Mouse (Mus musculus): Measurements from ENCODE around the gene Osgin1. TPM values are rescaled to one million over a fixed set of nuclear protein-coding genes. Genes with fewer than 3 reads are reported as not detected.

Gene Osgin1
- polyA plus RNA-seq, 1 experiment from 2014 or later, result 20.4 TPM

DNA sequence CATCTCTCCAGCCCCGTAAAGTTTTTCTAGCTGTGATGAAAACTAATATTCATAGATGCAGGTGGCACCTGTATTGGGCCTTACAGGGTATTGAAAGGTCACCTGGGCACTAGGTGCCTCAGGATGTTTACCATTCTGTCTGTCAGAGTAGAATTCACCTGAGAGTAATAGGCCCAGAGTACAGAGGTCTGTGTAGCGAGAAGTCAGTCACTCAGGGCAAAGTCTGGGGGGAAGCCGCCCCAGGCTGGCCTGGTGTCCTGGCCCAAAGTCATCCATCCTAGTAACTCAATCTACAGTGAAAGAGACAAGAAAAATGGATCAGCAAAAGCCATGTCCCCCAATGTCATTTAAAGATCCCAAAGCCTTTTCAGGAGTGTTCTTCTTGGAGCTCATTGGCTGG, 33.0 kb upstream of the Osgin1 start:
- H3K27me3 ChIP-seq, result no peaks in the 10 kb centered on the region
- in situ Hi-C loops (cut with MboI; ENCODE audit: low pct_unique_long_range_greater_than_20kb), result no loop called here
- ChIA-PET POLR2A (no interaction called here), CTCF (no interaction called here)
- DNase-seq (ENCODE audit: low read depth, low spot score) (no peak), ATAC-seq (no peak)
- no peak for TF ChIP-seq CTCF (IDR thresholded peaks at IDR 0.05)

DNA sequence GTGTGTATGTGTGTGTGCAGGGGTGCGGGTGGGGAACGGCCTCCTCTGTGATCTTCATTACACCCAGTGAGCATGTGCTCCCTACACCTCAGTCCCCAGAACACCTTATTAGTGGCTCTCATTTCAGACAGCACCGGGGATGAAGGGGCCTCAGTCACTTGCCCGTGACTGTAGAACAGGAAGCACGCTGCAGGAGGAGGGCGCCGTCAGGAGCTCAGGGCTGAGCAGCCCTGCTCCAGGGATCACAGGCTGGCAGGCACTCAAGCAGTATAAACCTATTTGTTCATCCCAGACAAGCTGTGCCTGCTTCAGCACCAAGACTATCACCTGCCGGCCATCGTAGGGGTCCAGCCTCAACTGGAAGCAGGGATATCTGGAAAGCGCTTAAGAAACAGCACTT, 30.0 kb upstream of the Osgin1 start:
- in situ Hi-C loops (cut with MboI; ENCODE audit: low pct_unique_long_range_greater_than_20kb), result no loop called here

DNA sequence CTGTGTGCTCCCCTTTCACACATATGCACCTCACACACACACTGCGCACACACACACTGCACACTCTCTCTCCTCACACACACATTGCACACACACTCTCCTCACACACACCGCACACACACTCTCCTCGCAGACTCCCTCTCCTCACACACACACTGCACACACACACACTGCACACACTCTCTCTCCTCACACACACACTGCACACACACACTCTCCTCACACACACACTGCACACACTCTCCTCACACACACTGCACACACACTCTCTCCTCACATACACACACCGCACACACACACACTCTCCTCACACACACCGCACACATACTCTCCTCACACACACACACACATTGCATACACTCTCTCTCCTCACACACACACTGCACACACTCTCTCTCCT, 29.3 kb upstream of the Osgin1 start:
- no peak for TF ChIP-seq CTCF (IDR thresholded peaks at IDR 0.05)
- ChIA-PET CTCF (no interaction called here), POLR2A (no interaction called here)
- ATAC-seq, result no peak
- in situ Hi-C loops (cut with MboI; ENCODE audit: low pct_unique_long_range_greater_than_20kb), result no loop called here
- no peaks in the 10 kb centered on the region for H3K27me3 ChIP-seq
- no peak for DNase-seq (ENCODE audit: low read depth, low spot score)

More for the DNA sequence above, 30.0 kb upstream of the Osgin1 start:
- no peak for ATAC-seq
- no peak for TF ChIP-seq CTCF (IDR thresholded peaks at IDR 0.05)
- H3K27me3 ChIP-seq, result no peaks in the 10 kb centered on the region
- CTCF ChIA-PET, result interaction anchor here (1.9 kb wide), 1 partner anchor 8 kb away, joined by 5 read pairs; no protein-coding TSS in a partner anchor
- DNase-seq (ENCODE audit: low read depth, low spot score), result no peak
- POLR2A ChIA-PET, result interaction anchor here (0.6 kb wide), 1 partner anchor 83 kb away, joined by 3 read pairs; no protein-coding TSS in a partner anchor

DNA sequence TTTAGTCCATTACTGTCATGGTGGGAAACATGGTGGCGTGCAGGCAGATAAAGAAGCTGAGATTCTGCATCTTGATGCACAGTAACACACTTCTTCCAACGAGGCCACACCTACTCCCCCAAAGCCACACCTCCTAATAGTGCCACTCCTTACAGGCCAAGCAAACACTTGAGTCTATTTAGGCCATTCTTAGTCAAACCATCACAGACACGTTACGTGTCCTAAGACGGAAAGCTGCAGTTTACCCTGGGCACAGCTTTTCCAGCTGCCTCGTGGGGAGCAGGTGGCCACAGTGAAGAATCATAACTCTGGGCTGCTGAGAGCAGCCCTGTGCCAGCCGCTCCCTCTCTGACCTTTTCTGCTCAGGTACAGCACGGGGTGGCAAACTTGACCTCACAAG, 25.6 kb upstream of the Osgin1 start:
- no peaks in the 10 kb centered on the region for H3K27me3 ChIP-seq
- ATAC-seq (no peak), DNase-seq (ENCODE audit: low read depth, low spot score) (no peak)
- POLR2A ChIA-PET, result interaction anchor here (1.5 kb wide), 1 partner anchor 13 kb away, joined by 3 read pairs; the partner anchor contains the start of gene Mlycd
- in situ Hi-C loops (cut with MboI; ENCODE audit: low pct_unique_long_range_greater_than_20kb), result no loop called here
- no peak for TF ChIP-seq CTCF (IDR thresholded peaks at IDR 0.05)
- CTCF ChIA-PET, result interaction anchor here (1.6 kb wide), 1 partner anchor 12 kb away, joined by 3 read pairs; no protein-coding TSS in a partner anchor

DNA sequence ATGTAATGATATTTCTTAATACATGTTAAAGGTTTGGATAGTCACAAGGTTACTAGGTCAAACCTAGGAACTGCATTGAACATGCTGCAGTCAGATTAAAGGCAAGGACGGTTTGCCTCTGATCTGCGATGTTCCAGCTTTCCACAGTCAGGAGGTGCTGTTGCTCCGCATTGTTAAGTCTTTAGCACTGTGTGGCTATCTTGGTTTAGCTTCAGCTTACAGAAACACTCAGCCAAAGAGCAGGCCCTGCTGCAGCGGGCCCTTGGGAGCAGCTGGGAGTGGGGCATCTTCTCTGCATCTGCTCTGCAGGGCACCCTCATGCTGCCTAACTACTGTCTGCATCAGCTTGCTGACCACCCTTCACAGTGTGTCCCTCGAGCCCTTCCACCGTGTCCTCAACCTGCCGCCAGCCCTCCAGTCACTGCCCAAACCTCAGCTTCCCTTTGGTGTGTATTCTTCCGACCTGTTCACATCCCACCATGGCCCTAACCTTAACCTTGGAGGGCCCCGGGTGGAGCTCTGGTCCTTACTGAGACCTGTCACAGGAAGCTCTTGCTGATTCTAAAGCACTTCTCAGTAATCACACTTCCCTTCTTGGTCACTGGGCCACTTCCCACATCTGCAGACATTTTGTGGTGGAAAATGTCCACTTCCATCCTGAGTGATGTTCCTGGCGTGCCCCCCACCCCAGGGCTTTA, 21.7 kb upstream of the Osgin1 start:
- ATAC-seq, result no peak
- no peak for TF ChIP-seq CTCF (IDR thresholded peaks at IDR 0.05)
- DNase-seq (ENCODE audit: low read depth, low spot score), result no peak
- in situ Hi-C loops (cut with MboI; ENCODE audit: low pct_unique_long_range_greater_than_20kb), result loop anchor here (5.0 to 10.0 kb wide), 3 partner anchors 35 to 193 kb away; partner anchors contain the start of genes Necab2 and Taf1c
- no peaks in the 10 kb centered on the region for H3K27me3 ChIP-seq
- CTCF ChIA-PET, result interaction anchor here (0.8 to 5.9 kb wide), 19 partner anchors 9 to 264 kb away, joined by 3 to 78 read pairs (median 5); partner anchors contain the start of genes Mlycd and Taf1c
- POLR2A ChIA-PET, result interaction anchor here (0.8 to 1.7 kb wide), 6 partner anchors 11 to 94 kb away, joined by 3 to 6 read pairs (median 3); partner anchors contain the start of gene Osgin1

DNA sequence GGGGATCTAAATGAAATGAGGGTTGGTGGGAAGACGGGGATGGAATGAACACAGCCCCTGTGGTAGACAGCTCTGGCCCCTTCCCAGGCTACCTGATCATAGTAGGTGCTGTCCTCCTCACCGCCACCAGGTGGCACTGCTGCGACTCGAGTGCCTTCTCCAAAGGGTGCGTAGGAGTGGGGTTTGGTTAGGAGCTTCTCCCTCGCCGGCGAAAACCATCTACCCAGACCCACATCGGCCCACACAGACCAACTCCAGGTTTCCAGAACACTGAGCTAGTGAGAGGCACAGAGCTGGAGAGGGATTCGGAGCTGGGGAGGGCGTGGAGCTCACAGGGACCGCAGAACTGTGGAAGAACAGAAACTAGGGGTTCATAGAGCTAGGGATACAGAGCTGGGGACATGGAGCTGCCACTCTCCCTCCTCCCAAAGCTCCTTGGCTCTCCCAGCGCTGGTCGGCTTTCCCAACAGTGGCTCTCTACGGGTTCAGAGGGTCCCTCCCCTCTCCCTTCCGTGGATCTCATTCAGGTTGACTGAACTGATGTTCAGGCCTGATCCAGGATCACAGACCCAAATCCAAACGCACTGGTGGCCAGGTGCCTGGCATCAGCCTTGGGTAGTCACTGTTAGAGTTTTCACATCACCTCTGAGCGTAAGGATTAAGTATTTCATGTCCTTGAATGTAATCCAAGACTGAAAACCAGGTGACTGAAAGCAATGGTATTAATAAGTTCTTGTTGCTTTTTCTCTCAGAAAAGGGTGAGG, 21.0 kb upstream of the Osgin1 start:
- ChIA-PET POLR2A (interaction anchor here (0.8 to 1.7 kb wide), 6 partner anchors 11 to 93 kb away, joined by 3 to 6 read pairs (median 3); partner anchors contain the start of gene Osgin1), CTCF (interaction anchor here (0.8 to 5.9 kb wide), 21 partner anchors 13 to 263 kb away, joined by 3 to 78 read pairs (median 4); partner anchors contain the start of genes Mlycd and Taf1c)
- no peaks in the 10 kb centered on the region for H3K27me3 ChIP-seq
- no peak for TF ChIP-seq CTCF (IDR thresholded peaks at IDR 0.05)
- in situ Hi-C loops (cut with MboI; ENCODE audit: low pct_unique_long_range_greater_than_20kb), result loop anchor here (5.0 to 10.0 kb wide), 3 partner anchors 34 to 192 kb away; partner anchors contain the start of genes Necab2 and Taf1c
- peak; percentile 32 for ATAC-seq
- no peak for DNase-seq (ENCODE audit: low read depth, low spot score)

DNA sequence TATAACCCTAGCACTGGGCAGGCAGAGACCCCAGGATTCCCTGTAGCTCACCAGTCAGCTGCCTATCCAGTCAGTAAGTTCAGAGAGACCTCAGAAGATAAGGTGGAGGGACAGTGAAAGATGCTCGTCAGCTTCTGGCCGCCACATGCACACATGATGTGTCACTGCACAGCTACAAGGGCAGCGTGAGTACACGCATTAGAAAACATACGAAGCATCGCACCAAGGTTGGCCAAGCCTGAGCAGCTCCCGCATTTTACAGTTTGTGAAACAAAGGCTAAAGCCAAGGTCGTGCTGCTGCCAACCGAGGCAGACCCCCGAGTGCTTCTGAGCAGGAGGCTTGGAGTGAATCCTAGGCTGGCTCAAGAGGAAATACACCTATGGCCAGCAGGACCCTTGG, 20.3 kb upstream of the Osgin1 start:
- in situ Hi-C loops (cut with MboI; ENCODE audit: low pct_unique_long_range_greater_than_20kb), result loop anchor here (5.0 to 10.0 kb wide), 3 partner anchors 34 to 191 kb away; partner anchors contain the start of genes Necab2 and Taf1c
- CTCF ChIA-PET, result interaction anchor here (0.8 to 5.9 kb wide), 8 partner anchors 12 to 263 kb away, joined by 3 to 78 read pairs (median 5); partner anchors contain the start of gene Taf1c
- DNase-seq (ENCODE audit: low read depth, low spot score), result no peak
- no peaks in the 10 kb centered on the region for H3K27me3 ChIP-seq
- ATAC-seq, result no peak
- TF ChIP-seq CTCF (IDR thresholded peaks at IDR 0.05), result no peak
- POLR2A ChIA-PET, result interaction anchor here (1.7 kb wide), 1 partner anchor 26 kb away, joined by 5 read pairs; no protein-coding TSS in a partner anchor

DNA sequence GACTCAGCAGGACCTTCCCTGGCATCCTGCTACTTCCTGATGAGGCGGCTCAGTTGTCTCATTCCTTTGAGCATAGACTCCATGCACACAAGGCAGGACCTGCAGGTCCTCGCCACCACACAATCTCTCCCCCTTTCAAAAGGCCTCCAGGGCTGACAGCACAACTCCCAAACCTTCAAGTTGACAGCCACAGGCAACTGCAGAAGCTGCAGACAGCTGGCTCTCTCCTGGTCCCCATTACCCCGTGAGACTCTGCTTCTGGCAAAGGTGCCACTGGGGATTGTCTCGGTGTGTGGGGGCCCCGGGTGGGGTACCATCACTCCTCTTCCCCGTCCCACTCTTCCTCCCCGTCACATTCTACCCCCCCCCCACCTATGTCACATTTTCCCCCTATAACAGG, 13.6 kb upstream of the Osgin1 start:
- in situ Hi-C loops (cut with MboI; ENCODE audit: low pct_unique_long_range_greater_than_20kb), result no loop called here
- ATAC-seq (no peak), DNase-seq (ENCODE audit: low read depth, low spot score) (no peak)
- H3K27me3 ChIP-seq, result no peaks in the 10 kb centered on the region
- ChIA-PET POLR2A (no interaction called here), CTCF (interaction anchor here (1.0 to 1.2 kb wide), 2 partner anchors 12 to 20 kb away, joined by 3 to 5 read pairs (median 5); no protein-coding TSS in a partner anchor)
- no peak for TF ChIP-seq CTCF (IDR thresholded peaks at IDR 0.05)

DNA sequence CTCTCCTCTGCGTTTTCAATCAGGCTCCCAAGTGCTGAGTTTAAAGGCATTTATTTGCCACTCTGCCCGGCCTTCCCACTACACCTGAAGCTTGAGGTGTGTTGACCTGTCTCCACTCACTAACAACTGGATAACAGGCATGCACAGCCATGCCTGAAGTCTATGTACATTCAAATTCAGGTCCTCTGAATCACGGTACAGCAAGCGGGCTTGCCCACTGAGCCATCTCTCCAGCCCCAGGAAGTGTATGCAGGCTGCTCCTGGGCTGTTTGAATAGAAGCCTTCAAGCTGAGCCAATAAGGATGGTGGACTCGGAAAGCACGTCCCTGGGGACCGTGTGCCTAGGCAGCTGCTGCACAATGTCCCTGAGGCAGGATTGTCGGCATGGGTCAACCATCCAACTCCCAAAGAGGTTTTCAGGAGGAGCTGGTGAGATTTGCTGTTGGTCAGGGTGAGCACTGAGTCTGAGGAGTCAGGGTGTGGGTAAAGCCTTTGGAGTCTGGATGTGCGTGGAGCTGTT, 12.3 kb upstream of the Osgin1 start:
- ATAC-seq (no peak), DNase-seq (ENCODE audit: low read depth, low spot score) (no peak)
- ChIA-PET CTCF (interaction anchor here (0.9 to 10.6 kb wide), 3 partner anchors 9 to 138 kb away, joined by 3 to 78 read pairs (median 16); no protein-coding TSS in a partner anchor), POLR2A (no interaction called here)
- no peak for TF ChIP-seq CTCF (IDR thresholded peaks at IDR 0.05)
- no peaks in the 10 kb centered on the region for H3K27me3 ChIP-seq
- in situ Hi-C loops (cut with MboI; ENCODE audit: low pct_unique_long_range_greater_than_20kb), result no loop called here

DNA sequence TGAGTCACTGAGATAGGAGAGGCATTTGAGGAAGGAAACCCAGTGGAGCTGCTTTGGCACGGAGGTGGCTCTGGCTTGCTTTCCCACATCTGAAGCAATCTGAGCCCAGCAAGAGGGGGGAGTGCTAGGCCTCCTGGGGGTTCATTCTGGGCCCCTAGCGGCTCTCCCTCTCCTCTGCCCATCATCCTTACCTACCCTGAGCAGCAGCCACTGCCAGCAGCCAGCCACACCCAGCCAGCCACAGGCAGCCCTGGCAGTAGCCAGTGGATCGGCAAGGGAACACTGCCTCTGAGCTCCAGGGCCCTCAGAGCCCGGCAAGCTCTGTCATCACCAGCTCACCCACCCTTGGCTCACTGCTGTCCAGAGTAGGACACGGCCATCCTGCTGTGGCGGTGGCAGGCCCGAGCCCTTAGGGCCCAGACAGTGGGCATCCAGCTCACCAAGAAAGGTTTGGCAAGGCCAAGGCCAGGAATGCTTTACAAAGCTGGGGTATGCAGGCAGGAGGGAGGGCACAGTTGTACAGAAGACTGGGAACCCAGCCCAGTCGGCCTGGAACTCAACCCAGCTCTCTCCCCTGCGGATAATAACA, 11.7 kb upstream of the Osgin1 start:
- no peak for TF ChIP-seq CTCF (IDR thresholded peaks at IDR 0.05)
- ATAC-seq (peak; percentile 37), DNase-seq (ENCODE audit: low read depth, low spot score) (no peak)
- H3K27me3 ChIP-seq, result no peaks in the 10 kb centered on the region
- CTCF ChIA-PET, result interaction anchor here (0.9 to 10.6 kb wide), 3 partner anchors 9 to 137 kb away, joined by 3 to 78 read pairs (median 16); no protein-coding TSS in a partner anchor
- POLR2A ChIA-PET, result no interaction called here
- in situ Hi-C loops (cut with MboI; ENCODE audit: low pct_unique_long_range_greater_than_20kb), result no loop called here

Data from Patski (cell line).